Mouse (Mus musculus) fibroblast of lung, adult 2 months (primary cell): ENCODE measurements around the gene Kif5a.

Experiments used
- DNase-seq: peaks from one replicate; pipeline ENCODE4 v3.0.0-alpha.2; 2011; ENCODE audit warnings: low read depth

Gene Kif5a

DNA sequence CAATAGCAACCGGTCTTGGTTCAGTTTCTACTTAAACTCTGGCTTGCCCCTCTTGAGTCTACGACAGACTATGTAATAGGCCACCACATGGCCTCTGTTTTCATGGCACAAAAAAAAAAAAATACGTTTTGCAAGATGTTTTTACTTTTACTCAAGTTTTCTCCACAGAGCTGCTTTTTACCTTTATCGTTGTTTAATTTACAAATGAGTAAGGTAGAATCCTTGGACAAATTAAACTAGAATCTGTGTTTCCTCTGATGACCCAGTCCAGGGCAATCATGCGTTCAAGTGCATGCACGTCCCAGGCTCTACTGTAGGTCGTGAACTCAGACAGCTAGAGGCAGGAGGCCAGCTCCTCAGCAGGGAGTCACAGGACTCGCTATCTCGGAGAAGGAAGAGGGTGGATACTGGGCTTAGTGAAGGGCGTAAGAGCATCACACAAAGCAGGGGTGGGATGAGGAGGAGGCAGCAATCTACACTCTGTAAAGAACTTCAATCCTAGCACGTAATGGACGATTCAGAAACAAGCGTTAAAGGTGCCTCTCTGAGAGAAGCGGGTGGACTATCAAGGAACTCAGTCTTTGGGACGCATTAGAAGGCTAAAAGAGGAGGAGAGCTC, 26.5 kb upstream of the Kif5a start:
- peak; percentile 82 for DNase-seq

DNA sequence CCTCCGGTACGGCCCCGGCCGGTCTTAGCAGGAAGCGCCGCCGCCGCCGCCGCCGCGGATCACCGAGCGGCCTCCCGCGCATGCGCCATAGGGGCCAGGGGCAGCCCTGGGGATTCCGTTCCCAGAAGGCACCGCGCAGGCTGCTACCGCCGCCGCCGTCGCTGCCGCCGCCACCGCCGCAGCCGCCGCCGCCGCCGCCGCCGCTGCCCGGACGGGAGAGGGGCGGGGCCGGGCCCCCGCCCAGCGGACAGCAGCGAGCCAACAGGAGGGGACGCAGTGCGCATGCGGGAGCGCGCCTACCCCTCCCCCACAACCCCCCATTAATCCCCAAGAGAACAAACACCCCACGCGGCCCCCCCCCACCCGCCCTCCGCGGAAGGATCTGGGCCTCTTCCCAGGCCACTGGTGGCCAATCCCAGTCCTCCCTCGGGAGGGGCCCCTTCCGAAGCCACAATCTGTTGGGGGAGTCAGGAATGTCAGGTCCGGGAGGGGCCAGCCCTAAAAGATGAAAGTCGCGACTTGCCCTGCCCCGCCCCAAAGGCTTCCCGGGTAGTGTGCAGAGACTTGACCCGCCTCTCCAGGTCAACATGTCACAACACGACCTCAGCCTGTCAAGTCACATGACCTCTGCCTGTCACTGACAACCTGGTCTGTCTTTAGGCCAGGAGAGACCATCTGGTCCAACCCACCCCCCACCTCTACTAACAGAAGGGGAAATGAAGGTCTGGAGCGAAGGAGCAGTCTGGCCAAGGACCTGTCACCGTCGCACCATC, 25.8 kb upstream of the Kif5a start, which contains the start of gene Mbd6:
TSS of gene Mbd6 (minus strand) at position 219 of the 773 bp plus-strand sequence.
- DNase-seq: peak; percentile 69

- no peak for DNase-seq
These were observed 25.2 kb upstream of the Kif5a start for GRCm38 (mm10) chr10:127288328-127288799.

DNA sequence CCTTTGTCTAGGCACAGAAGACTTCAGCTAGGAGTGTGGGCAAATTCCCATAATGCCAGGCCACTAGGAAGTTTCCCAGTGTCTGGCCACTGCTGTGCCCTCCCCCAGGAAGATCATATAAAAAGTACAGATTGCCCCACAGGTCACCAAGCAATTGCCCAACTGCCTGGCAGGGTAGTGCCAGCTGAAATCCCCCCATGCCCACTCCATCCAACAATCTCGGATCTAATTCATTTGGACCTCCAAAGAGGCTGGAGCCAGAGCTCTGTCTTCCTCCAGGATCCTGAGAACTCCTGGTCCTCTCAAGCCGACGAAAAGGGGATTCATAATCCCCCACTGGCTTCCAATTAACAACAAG, 24.8 kb upstream of the Kif5a start:
- no peak for DNase-seq

DNA sequence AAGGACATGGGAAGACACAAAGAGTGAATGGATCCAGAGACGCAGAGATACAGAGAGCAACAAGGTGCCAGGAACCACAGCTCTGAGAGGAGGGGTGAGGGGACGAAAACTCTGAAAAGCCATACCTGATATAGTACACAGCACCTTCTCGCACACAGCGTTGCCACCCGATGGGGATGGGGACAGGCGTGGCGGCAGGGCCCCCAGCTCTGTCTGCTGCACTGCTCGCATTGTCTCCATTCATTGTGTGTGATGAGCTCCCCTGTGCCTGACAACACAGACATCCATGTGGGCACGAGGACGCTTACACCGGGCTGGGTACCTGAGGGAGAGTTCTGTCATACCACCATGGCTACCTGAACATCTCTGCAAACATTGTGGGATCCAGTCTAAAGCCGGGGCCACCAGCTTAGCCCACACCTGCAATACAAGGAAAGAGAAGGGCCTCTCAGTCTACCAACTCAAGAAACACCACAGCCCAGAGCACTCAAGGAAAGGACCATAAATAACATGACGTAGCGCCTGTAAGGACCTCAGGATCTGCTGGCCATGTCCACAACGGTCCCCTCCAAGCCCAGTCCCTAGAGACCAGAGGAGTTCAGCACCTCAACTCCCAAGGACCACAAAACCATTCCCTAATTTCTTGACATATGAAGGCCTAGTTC, 24.3 kb upstream of the Kif5a start:
- DNase-seq: no peak

DNA sequence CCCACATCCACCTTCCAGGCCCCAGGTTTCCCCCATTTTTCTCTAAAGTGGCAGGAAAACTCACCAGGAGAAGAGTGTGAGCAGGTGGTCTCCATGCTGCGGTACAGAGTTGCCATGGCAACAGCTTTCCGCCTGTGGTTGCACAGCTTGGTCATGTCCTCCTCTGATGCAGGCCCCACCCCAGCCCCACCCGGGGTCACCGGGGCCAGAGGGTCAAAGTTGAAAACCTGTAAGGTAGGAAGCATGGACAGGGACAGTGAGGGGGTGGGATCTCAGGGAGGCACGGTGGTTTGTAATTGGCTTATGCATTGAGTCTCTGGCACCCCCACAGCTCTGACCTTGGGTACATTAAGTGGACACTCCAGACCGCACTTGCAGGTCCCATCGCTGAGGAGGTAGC, 23.6 kb upstream of the Kif5a start:
- no peak for DNase-seq

DNA sequence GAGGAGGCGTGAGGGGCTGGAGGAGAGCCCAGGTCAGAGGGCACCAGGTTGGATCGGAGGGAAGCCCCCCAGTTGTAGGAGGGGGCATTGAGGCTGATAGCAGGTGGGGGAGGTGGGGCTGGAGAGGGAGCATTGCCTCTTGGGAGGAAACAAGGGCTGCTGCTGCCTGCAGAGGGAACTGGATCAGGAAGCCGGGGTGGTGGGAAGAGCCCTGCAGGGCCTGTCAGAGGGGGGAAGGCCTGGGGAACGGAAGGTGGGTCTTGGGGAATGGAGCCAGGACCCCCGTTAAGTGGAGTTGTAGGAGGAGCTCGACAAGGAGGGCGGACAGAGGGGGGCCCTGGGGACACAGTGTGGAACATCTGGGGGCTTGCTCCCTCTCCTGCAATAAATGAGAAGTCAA, 23.0 kb upstream of the Kif5a start:
- no peak for DNase-seq

DNA sequence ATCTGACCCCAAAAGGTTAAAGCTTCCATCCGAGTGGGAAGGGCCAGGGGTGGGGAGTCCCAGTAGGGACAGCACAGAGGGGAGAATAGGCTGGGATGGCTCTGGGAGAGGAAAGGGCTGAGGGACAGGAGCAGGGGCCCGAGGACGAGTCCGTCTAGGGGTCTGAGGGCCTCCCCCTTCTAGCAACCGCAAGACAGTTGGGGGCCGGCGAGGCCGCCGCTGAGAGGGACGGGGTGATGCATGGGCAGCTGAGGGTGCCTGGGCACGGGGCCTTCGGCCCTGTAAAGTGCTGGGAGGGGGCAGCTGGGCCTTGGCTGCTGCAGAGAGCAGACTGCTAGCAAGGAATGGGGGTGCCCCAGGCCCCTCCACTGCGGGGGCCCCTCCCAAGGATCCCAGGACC, 22.5 kb upstream of the Kif5a start:
- DNase-seq: no peak

- no peak for DNase-seq
These were observed 21.8 kb upstream of the Kif5a start for GRCm38 (mm10) chr10:127284724-127285500.

DNA sequence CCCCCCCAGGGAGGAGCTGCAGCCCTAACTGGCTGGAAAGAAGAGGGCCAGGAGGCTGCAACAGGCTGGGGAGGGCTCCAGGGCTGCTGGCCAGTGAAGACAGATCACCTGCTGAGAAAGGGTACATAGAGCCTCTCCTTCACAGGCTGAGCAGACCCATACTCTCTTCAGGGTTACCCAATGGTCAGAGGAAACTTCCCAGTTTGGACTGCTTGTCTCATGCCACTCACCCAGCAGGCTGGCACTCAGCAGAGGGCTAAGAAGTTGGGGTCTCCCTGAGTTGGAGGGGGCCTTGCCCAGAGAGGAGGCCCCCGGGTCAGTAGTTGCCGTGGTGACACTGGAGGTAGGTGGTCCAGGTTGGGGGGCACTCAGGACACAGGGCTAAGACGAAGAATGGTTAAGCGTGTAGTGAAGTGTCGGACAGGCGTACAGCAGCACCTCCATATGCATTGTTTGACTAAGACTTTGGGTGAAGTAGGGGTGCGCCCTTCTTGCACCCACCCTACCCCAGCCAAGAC, 21.0 kb upstream of the Kif5a start:
- no peak for DNase-seq

DNA sequence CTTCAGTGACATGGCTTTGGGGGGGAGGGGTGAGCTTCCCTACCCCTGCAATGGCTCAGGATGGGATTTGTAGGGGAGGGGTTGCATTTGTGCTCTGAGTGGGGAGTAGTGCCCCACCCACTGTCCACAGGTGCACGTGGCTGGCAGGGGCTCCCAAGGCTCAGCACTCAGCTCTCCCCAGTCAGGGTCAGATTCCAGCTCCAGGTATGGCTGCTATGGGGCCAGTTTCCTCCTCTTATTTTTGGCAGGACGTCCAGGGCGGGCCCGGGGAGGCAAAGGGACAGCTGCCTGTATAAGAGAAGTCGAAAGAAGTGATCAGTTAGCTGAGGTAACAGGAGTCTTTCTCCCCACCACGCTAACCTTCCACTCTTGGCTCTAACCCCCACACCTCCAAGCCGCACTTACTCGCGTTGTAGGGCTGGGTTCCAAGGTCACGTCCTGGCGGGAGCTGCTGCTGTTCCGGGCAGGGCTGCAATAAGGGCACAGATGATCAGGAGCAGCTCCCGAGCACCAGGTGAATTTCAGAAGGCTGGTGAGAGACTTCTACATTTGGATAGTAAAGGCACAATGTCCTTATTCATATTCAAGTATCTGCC, 19.6 kb upstream of the Kif5a start:
- no peak for DNase-seq

- DNase-seq: no peak
These were observed 18.2 kb upstream of the Kif5a start for GRCm38 (mm10) chr10:127281316-127281715.

DNA sequence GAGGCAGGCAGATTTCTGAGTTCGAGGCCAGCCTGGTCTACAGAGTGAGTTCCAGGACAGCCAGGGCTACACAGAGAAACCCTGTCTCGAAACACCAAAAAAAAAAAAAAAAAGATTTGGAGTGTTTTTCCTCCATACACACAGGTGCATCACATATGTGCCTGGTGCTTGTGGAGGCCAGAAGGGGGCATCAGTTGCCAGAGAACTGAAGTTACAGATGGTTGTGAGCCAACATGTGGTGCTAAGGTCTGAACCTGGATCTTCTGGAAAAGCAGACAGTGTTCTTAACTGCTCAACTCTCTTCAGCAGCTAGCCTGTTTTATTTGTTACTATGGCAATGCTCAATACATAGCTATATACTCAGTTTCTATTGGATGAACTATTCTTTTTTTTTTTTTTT, 16.6 kb upstream of the Kif5a start:
- no peak for DNase-seq

DNA sequence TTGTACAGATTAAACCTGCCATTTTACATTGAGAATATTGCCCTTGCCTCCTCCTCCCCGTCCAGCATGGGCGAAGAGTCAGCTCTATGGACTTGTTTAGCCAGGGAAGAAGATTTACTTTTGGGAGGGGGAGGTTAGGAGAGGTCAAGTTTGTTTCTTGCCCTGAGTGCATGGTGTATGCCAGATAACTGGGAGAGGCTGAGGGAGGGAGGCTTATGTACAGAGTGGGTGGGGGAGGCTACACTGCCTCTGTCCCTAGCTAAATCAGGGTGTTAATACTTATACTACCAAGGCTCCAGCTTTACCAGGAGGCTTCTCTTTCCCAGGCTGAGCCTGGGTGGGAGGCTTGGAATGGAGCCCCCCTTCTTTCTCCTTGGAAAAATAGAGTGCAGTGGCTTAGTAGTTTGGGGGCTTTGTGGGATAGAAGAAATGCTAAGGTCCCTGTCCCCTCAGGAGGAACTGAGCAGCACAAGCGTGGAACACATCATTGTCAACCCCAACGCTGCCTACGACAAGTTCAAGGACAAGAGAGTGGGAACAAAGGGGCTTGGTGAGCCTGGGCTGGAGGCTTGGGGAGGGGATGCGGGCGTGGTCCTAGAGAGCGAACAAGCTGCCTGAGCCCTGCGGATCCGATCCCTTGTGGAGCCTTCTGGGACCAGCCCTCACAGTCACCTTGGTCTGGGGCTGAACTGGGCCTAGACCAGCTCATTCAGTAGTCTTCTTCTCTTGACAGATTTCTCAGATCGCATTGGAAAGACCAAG, 11.3 kb upstream of the Kif5a start:
- DNase-seq: no peak

GRCm38 (mm10) chr10:127272371-127272770, 9.2 kb upstream of the Kif5a start:
- DNase-seq: no peak

DNA sequence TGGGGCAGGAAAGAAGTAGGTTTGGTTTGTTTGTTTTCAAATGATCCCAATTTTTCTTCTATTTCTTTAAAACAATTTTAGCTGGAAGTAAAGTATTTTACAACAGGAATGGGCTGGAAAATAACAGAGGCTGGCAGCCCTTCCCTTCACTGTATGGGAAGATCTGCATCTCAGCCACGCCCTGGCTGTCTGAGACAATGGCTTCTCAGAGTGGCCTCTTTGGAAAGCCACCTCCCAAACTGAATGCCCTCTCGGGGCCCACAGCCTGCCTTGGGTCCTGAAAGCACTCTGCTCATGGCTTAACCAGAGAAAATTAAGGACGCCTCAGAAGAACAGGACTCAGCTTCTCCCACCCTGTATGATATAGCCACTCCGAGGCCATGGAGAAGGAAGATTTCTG, 6.7 kb upstream of the Kif5a start:
- DNase-seq: no peak

GRCm38 (mm10) chr10:127269036-127269435, 5.9 kb upstream of the Kif5a start:
- no peak for DNase-seq

- DNase-seq: no peak
These were observed 5.3 kb upstream of the Kif5a start for GRCm38 (mm10) chr10:127268401-127268800.

DNA sequence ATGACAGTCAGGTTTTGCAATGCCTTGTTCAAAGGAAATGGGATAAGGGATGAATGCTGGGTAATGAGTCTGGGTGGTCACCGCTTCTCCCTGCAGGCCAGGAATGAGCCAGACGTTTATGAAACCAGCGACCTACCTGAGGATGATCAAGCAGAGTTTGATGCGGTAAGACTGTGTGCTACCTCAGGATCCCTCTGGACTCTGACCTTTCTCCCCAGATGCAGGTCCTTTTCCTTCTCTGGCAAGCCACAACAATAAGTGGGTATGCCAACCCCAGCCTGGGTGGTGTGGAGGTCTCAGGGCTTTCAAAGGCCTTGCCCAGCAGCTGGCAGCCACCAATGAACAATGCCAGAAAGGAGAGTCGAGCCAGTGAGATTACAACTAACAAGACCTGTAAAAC, 4.2 kb upstream of the Kif5a start:
- no peak for DNase-seq

GRCm38 (mm10) chr10:127266112-127267091, 3.3 kb upstream of the Kif5a start, which contains the start of gene Dctn2:
Dctn2 (plus strand) TSS chr10:127266368.
- DNase-seq: peak; percentile 92
